Mouse (Mus musculus) adrenal gland, postnatal 4 days (tissue): Measurements from ENCODE around the gene Smarcc1. TPM values are rescaled to one million over a fixed set of nuclear protein-coding genes. Genes with fewer than 3 reads are reported as not detected.
"Not testable (repeated sequence)": the region's sequence is repeated elsewhere in the genome, so short reads cannot be mapped to it uniquely, and the experiment has no call there.

Experiments
- DNase-seq, 2 experiments: peaks; one replicate each; pipeline ENCODE4 v3.0.0; 2021 to 2022; ENCODE audit warnings: low spot score in 2 of 2, mixed read lengths in 2 of 2
- long read RNA-seq, 2 experiments: library from polyadenylated mRNA; stranded (forward); transcript quantifications; one replicate each; pipeline ENCODE4 v2.0.0; 2021
- total RNA-seq, 2 experiments: library from RNA; stranded (reverse); gene quantifications; 2 replicates each; pipeline ENCODE4 v1.2.3; 2021

Smarcc1 gene
- total RNA-seq, result 100 to 1,000 TPM in 1 of 2 experiments, 10 to 100 TPM in 1; 90.4 to 100 TPM
- long read RNA-seq, experiment 1, partial matches to known transcripts, result 2 of 8 reads
- long read RNA-seq, experiment 1, other reads (novel, unspliced or antisense), result 2 of 8 reads
- long read RNA-seq, experiment 2, full-length matches to known transcripts, result 12 of 41 reads
- long read RNA-seq, experiment 2, partial matches to known transcripts, result 27 of 41 reads
- long read RNA-seq, experiment 2, other reads (novel, unspliced or antisense), result 2 of 41 reads

DNA sequence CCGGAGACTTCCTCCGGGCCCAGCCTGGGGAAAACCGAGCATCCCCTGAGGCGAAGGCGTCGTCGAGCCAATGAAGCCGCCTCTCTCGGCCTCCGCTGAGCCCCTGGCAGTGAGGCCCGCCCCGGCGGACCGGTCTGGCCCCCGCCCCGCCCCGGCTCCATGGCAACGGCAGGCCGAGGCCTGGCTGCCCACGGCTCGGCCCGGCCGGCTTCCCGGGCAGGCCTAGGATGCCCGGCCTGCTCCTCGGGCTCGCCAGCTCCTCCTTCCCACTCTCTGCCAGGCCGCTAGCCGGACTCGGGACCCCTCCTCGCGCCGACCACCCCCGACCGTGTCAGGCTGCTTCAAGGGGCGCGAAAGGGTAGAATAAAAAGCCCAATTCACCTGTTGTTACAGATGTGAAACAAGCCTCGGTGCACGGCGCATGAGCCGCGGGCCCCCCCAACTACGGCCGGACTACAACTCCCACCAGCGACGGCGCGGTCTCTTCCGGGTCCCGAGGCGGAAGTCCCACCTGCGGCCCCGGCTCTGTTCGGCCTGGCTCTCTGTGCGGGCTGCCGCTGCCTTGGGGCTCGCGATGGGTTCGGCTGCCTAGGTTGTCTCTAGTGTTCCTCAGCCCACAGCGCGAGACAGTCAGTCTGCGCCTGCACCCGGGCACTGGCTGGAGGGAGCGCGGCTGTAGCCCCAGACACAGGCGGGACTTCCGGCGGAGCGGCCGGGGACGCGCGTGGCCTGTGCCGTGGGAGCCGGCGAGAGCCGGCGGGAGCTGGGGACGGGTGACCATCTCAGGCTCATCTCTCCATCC lies at the start of gene Smarcc1:
Gene Smarcc1, plus strand, starts transcription at position 732 of the 802 bp plus-strand sequence.
- DNase-seq, result peak; percentile 68 to 79

- no peak for DNase-seq
Observed at GRCm38 (mm10) chr9:110068745-110069144, 48.8 kb upstream of the Smarcc1 start.

DNA sequence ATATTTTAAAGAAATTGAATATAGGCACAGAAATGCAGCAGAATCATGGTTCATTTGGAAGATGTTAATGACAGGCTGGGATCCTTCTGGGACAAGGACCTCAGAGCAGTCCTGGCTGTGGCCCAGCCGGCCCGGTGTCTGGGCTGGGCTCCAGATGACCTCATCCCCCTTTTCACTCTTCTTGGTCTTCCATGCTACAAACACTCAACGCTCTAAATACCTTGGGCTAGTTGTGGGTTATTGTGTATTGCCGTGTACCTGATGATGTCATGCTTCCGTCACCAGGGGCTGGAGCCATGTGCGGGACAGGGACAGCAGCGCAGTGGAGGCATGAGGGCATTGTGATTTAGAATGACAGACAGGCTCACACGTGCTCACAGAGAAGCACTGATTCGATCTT lies 47.1 kb upstream of the Smarcc1 start:
- no peak for DNase-seq

DNA sequence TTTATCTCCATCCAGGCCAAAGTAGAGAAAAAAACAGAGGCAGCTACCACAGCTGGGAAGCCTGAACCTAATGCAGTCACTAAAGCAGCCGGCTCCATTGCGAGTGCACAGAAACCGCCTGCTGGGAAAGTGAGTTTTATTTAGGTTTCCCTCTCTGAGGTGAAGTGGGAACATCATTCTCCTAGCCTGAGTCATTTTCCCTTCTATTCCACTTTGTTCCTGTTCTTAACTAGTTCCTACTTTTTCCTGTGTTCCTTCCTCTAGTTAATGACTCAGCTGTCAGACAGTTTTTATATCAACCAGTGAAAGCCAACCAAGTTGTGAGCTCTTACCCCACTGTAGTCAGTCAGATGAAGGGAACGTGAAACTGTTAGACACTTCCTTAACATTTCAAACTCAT lies 46.5 kb upstream of the Smarcc1 start:
- DNase-seq, result no peak

DNA sequence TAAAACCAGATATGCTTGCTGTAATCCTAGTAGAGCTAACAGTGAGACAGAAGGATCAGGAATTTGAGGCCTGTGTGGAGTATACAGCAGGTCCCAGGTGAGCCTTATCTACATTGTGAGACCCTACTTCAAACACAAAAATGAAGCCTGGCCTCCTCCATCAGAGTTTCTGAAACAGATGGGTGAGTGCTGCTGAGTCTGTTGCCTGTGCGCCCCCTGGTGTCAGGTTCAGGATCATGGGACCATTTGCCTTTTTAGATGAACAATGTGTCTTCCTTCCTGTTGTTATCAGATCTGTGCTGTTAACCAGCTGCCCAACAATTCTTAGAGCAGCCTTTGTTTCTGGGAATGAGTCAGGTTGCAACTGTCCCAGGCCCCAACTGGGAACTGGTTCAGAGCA lies 45.7 kb upstream of the Smarcc1 start:
- peak; percentile 48 to 63 for DNase-seq

- not testable (repeated sequence) for DNase-seq
Observed at GRCm38 (mm10) chr9:110076468-110076867, 41.0 kb upstream of the Smarcc1 start.

- no peak for DNase-seq
Observed at GRCm38 (mm10) chr9:110081066-110081465, 36.4 kb upstream of the Smarcc1 start.

GRCm38 (mm10) chr9:110084201-110084964 lies 33.1 kb upstream of the Smarcc1 start:
- no peak for DNase-seq

- DNase-seq, result no peak
Observed at GRCm38 (mm10) chr9:110085693-110086092, 31.8 kb upstream of the Smarcc1 start.

DNA sequence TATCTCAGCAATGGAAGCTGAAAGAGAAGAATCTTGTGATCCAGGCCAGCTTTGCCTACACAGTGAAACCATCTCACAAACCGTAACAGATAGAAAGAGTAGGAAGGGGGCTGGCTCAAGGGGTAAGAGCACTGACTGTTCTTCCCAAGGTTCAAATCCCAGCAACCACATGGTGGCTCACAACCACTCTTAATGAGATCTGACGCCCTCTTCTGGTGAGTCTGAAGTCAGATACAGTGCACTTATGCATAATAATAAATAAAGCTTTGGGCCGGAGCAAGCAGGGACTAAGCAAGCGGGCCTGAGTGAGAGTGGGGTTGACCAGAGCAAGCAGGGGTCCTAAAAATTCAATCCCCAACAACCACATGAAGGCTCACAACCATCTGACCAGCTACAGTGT lies 24.2 kb upstream of the Smarcc1 start:
- no peak for DNase-seq

- DNase-seq, result no peak
Observed at GRCm38 (mm10) chr9:110094761-110095160, 22.7 kb upstream of the Smarcc1 start.

DNA sequence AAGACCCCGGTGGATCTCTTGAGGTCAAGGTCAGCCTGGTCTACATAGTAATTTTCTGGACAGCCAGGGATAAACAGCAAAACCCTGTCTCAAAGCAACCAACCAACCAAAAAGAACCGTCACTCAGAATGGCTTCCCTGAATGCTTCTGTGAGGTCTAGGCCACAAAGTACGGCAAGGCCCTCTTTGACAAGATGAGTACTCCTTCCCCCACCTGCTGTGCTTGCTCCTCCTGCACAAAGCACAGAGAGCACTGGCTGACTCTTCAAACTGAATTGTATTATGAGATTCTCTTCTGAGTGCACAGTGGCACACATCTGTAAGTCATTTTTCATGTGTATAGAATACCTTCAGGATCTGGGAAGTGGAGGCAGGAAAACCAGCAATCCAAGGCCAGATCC lies 19.7 kb upstream of the Smarcc1 start:
- DNase-seq, result no peak

DNA sequence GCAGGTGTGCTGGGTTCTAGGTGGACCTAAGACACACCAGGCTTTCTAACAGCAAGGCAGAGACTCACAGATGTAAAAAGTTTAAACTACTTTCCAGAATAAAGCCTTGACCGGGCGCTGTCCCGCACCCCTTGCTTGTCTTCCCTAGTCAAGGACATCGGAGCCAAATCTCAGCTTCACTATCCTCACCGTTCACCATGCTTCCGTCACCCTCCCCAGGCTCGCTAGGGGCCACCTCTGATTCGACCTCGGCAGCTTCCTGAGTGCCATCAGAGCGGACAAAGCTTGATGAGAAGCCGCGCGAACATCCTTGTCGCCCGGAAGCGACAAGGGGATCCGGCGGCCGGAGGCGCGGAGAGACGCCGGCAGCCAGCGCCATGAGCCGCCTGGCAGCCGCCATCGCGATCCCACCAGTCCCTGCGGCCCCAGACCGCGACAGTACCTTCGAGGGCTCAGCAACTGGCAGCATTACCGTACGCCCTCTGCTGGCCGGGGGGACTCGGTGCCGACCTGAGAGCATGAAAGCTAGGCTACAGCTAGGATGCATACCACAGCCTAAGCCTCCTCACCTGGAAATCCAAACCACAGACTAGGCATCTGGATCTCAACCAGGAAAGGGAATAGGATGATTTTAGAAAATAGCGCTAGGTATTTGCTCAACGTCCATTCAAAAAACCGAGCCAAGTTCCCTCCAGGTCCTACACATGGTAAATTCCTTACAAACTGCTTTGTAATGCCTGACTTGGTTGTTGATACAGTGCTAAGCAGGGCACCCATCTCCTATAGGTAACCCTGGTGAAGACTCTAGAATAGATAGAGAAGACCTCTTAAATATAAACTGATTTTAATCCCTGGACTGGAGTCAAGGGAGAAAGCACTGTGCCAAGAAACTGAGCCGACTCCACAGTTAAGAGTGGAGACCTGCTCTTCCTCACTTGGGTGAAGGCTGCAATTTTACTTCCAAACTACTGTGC lies 16.6 kb upstream of the Smarcc1 start:
- peak; percentile 84 to 93 for DNase-seq

DNA sequence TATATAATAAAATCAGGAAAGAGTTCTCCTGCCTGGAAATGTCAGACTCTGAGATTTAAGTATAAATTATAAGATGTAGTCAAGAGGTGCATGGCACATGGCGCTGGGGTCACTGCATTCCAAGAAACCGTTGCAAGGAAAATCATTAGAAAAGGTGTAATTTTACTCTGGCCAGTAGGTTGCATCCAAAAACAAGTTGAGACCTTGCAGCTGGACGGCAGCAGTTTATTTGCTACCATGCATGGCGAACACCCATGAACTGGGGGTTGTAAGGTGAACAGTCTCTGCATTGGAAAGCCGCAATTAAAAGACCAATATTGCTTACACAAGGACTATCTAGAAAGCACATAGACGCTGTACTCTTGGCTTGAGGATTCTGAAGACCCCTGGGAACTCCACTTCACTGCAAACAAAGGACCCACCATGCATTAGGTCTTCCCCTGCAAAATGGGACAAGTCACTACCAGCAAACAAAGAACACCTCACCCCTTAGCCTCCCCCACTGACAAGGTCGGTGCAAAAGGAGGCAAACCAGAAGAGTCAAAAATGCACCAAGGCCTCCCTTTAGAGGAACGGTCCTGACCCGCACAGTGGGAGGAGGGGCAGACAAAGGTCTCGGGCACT lies 1.0 kb upstream of the Smarcc1 start:
- DNase-seq, result no peak

DNA sequence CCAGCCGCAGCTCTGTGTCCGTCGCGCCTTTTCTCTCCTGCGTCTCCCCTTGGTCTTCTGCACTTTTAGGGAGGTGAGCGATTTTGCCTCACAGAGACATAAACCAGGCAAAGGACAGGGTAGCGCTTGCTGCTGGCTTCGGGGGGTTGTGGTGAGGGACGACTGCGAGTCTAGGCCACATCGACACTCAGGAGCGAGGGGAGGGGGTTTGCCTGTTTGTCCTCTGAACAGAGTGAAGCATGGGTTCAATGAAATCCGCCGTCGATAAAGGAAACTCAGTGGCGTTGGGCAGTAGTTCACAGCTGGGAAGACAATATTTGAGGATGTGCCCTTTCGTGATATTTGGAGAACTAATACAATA lies 251 bp downstream of the Smarcc1 start, which contains the start of gene Dhx30:
Gene Dhx30, minus strand, starts transcription at position 52 of the 361 bp plus-strand sequence.
- DNase-seq, result no peak

- DNase-seq, result no peak
Observed at GRCm38 (mm10) chr9:110118249-110118648, 741 bp downstream of the Smarcc1 start.

DNA sequence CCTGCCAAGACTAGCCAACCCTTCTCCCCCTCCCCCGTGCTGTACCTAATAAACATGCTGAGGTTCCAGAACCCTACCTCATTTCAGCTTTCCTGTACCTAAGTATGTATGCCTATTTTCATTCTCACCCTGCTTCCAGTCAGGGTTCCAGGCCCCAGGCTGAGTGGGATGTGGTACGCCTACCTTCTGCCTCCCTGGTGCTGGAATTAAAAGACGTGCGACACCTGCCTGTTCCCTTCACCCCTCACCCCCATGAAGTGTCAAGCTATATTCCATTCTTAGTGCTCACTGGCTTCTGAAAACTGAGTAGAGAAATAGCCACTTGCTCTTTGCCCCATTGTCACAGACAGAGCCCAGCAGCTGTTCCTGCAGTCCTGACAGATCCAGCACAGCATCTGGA lies 3.9 kb downstream of the Smarcc1 start:
- DNase-seq, result no peak

DNA sequence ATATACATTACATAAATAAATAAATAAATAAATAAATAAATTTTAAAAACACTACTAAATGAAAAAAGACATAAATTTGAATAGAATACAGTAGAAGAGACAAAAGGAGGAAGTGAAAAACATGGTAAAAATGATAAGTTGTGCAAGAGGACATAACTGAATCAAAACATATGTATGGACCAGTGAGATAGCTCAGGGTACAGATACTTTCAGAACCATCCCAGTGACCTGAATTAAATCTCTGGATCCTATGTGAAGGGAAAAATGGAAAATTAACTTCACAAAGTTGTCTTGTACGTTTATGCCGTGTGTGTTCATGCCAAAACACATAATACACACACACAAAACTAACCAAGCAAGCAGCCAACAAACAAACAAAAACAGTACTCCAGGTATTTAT lies 5.8 kb downstream of the Smarcc1 start:
- no peak for DNase-seq

GRCm38 (mm10) chr9:110124008-110124540 lies 6.6 kb downstream of the Smarcc1 start:
- not testable (repeated sequence) for DNase-seq
